Mouse (Mus musculus): Measurements from ENCODE around the gene Rrp12. TPM values are rescaled to one million over a fixed set of nuclear protein-coding genes. Genes with fewer than 3 reads are reported as not detected.

The Rrp12 gene
- polyA plus RNA-seq, 1 experiment from 2014 or later, result 16.6 TPM

DNA sequence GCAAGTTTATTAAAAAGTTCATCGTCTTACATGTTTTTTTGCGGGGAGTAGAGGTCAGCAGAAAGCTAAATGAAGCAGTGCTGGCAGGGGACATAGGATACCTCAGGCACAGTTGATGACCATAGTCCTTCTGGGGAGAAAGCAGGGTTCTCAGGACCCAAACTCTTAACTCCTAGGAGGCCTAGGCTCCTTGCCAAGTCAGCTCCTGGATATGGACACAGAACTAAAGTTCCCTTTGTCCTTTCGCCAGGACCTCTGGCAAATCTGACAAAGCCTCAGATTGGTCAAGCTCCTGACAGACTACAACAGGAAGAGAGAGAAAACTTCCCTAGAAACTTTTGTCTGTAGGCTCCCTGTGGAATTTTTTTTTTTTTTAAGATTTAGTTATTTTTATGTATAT lies 12.8 kb upstream of the Rrp12 start:
- Histone ChIP-seq H3K36me3 (ENCODE audit: control insufficient read depth, insufficient read depth, low read length) (no peaks in the 10 kb centered on the region), H3K9ac (ENCODE audit: low read depth, low read length) (no peak overlapping the region), H3K27me3 (replicated peaks; ENCODE audit: control insufficient read depth, insufficient read depth, low read length) (no peaks in the 10 kb centered on the region), H3K27ac (ENCODE audit: low read depth, low read length) (no peak overlapping the region), H3K9me3 (ENCODE audit: control insufficient read depth, low read length) (no peaks in the 10 kb centered on the region), H3K4me1 (ENCODE audit: control insufficient read depth, insufficient read depth, low read depth, low read length) (peaks cover 11% of the 10 kb centered on the region), H3K4me3 (ENCODE audit: low read length) (no peak overlapping the region), H3K4me2 (ENCODE audit: low read length) (no peak overlapping the region)
- WGBS, result 83% methylated on average over 3 of the region's 3 CpGs
- no peak for ATAC-seq

- no peaks in the 10 kb centered on the region for H3K27me3 ChIP-seq (replicated peaks; ENCODE audit: control insufficient read depth, insufficient read depth, low read length)
- H3K27ac ChIP-seq (ENCODE audit: low read depth, low read length), result no peak overlapping the region
- WGBS, result 48% methylated on average over 8 of the region's 8 CpGs
- no peak for ATAC-seq
- H3K4me3 ChIP-seq (ENCODE audit: low read length), result no peak overlapping the region
- H3K9me3 ChIP-seq (ENCODE audit: control insufficient read depth, low read length), result no peaks in the 10 kb centered on the region
- H3K36me3 ChIP-seq (ENCODE audit: control insufficient read depth, insufficient read depth, low read length), result no peaks in the 10 kb centered on the region
- no peak overlapping the region for H3K9ac ChIP-seq (ENCODE audit: low read depth, low read length)
- H3K4me1 ChIP-seq (ENCODE audit: control insufficient read depth, insufficient read depth, low read depth, low read length), result no peaks in the 10 kb centered on the region
- H3K4me2 ChIP-seq (ENCODE audit: low read length), result no peak overlapping the region
These were observed 11.2 kb upstream of the Rrp12 start for GRCm38 (mm10) chr19:41907079-41907760.

- Histone ChIP-seq H3K9ac (ENCODE audit: low read depth, low read length) (no peak overlapping the region), H3K4me3 (ENCODE audit: low read length) (no peak overlapping the region), H3K27ac (ENCODE audit: low read depth, low read length) (no peak overlapping the region), H3K27me3 (replicated peaks; ENCODE audit: control insufficient read depth, insufficient read depth, low read length) (no peaks in the 10 kb centered on the region), H3K4me2 (ENCODE audit: low read length) (no peak overlapping the region), H3K36me3 (ENCODE audit: control insufficient read depth, insufficient read depth, low read length) (no peaks in the 10 kb centered on the region), H3K9me3 (ENCODE audit: control insufficient read depth, low read length) (no peaks in the 10 kb centered on the region), H3K4me1 (ENCODE audit: control insufficient read depth, insufficient read depth, low read depth, low read length) (no peaks in the 10 kb centered on the region)
- ATAC-seq, result no peak
- 74% methylated on average over 6 of the region's 6 CpGs for WGBS
These were observed 10.5 kb upstream of the Rrp12 start for GRCm38 (mm10) chr19:41906311-41907078.

GRCm38 (mm10) chr19:41905246-41905645 lies 9.3 kb upstream of the Rrp12 start:
- no peaks in the 10 kb centered on the region for H3K9me3 ChIP-seq (ENCODE audit: control insufficient read depth, low read length)
- no peaks in the 10 kb centered on the region for H3K36me3 ChIP-seq (ENCODE audit: control insufficient read depth, insufficient read depth, low read length)
- no peaks in the 10 kb centered on the region for H3K27me3 ChIP-seq (replicated peaks; ENCODE audit: control insufficient read depth, insufficient read depth, low read length)
- ATAC-seq, result no peak
- no peak overlapping the region for H3K4me3 ChIP-seq (ENCODE audit: low read length)
- no peak overlapping the region for H3K9ac ChIP-seq (ENCODE audit: low read depth, low read length)
- H3K4me2 ChIP-seq (ENCODE audit: low read length), result no peak overlapping the region
- 92% methylated on average over 2 of the region's 2 CpGs for WGBS
- no peak overlapping the region for H3K27ac ChIP-seq (ENCODE audit: low read depth, low read length)
- H3K4me1 ChIP-seq (ENCODE audit: control insufficient read depth, insufficient read depth, low read depth, low read length), result no peaks in the 10 kb centered on the region

- Histone ChIP-seq H3K36me3 (ENCODE audit: control insufficient read depth, insufficient read depth, low read length) (no peaks in the 10 kb centered on the region), H3K27ac (ENCODE audit: low read depth, low read length) (no peak overlapping the region), H3K4me1 (ENCODE audit: control insufficient read depth, insufficient read depth, low read depth, low read length) (no peaks in the 10 kb centered on the region), H3K4me2 (ENCODE audit: low read length) (no peak overlapping the region), H3K4me3 (ENCODE audit: low read length) (no peak overlapping the region), H3K9me3 (ENCODE audit: control insufficient read depth, low read length) (no peaks in the 10 kb centered on the region), H3K9ac (ENCODE audit: low read depth, low read length) (no peak overlapping the region), H3K27me3 (replicated peaks; ENCODE audit: control insufficient read depth, insufficient read depth, low read length) (no peaks in the 10 kb centered on the region)
- no peak for ATAC-seq
- WGBS, result 87% methylated on average over 10 of the region's 10 CpGs
These were observed 7.0 kb upstream of the Rrp12 start for GRCm38 (mm10) chr19:41902848-41903593.

- H3K4me1 ChIP-seq (ENCODE audit: control insufficient read depth, insufficient read depth, low read depth, low read length), result no peaks in the 10 kb centered on the region
- WGBS, result 54% methylated on average over 2 of the region's 2 CpGs
- H3K27ac ChIP-seq (ENCODE audit: low read depth, low read length), result no peak overlapping the region
- H3K4me3 ChIP-seq (ENCODE audit: low read length), result no peak overlapping the region
- no peak overlapping the region for H3K9ac ChIP-seq (ENCODE audit: low read depth, low read length)
- H3K4me2 ChIP-seq (ENCODE audit: low read length), result no peak overlapping the region
- H3K36me3 ChIP-seq (ENCODE audit: control insufficient read depth, insufficient read depth, low read length), result no peaks in the 10 kb centered on the region
- ATAC-seq, result no peak
- H3K9me3 ChIP-seq (ENCODE audit: control insufficient read depth, low read length), result no peaks in the 10 kb centered on the region
- H3K27me3 ChIP-seq (replicated peaks; ENCODE audit: control insufficient read depth, insufficient read depth, low read length), result no peaks in the 10 kb centered on the region
These were observed 5.7 kb upstream of the Rrp12 start for GRCm38 (mm10) chr19:41901696-41902095.

DNA sequence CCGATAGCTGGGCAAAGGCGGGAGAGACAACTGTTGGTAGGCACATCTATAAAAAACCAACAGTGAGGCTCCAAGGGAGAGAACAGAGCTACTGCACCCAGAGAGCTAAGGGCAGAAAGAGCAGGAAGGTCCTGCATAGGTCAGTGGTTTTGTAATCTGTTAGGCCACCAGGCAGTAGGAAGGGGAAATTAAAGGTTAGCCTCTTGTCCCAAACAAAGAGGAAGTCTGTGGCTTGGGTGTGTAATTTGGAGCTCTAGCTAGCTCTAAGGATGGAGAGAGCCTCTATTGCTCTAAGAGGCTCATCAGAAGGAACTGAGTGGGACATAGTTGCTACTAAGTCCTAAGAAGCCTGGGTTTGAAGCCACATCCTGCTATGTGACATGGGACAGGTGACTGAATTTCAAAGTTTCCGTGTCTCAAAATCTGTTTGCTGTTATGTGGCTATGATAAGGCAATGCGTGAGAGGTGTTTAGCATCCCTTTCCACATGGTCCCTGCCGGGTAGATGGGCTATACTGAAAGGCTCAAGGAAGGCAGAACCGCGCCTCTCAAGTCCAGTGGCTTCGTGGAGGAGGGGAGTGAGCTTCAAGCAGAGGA lies 4.6 kb upstream of the Rrp12 start:
- H3K4me3 ChIP-seq (ENCODE audit: low read length), result no peak overlapping the region
- no peak overlapping the region for H3K9ac ChIP-seq (ENCODE audit: low read depth, low read length)
- peaks cover 4% of the 10 kb centered on the region; the same call in 1 of the 2 replicates for H3K4me1 ChIP-seq (ENCODE audit: control insufficient read depth, insufficient read depth, low read depth, low read length)
- H3K4me2 ChIP-seq (ENCODE audit: low read length), result no peak overlapping the region
- no peaks in the 10 kb centered on the region for H3K36me3 ChIP-seq (ENCODE audit: control insufficient read depth, insufficient read depth, low read length)
- H3K27me3 ChIP-seq (replicated peaks; ENCODE audit: control insufficient read depth, insufficient read depth, low read length), result no peaks in the 10 kb centered on the region
- no peak overlapping the region for H3K27ac ChIP-seq (ENCODE audit: low read depth, low read length)
- ATAC-seq, result no peak
- whole genome bisulfite sequencing, result 91% methylated on average over 8 of the region's 8 CpGs
- no peaks in the 10 kb centered on the region for H3K9me3 ChIP-seq (ENCODE audit: control insufficient read depth, low read length)

DNA sequence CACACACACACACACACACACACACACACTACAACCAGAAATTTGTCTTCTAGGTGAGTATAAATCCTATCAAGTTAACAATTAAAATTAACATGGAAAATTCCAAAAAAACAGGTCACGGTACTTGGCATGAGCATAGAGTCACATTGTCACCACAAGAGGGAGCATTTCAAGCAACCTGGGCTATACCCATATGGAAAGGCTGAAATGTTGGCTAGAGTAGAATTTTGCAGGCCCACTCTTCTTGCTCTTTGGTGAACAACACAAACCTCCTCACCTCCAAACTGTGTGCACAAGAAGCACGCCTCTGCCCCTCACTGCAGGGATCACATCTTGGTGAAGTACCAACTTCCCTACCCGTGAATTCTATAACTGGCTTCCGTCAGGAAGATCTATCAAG lies 2.9 kb upstream of the Rrp12 start:
- Histone ChIP-seq H3K27me3 (replicated peaks; ENCODE audit: control insufficient read depth, insufficient read depth, low read length) (no peaks in the 10 kb centered on the region), H3K9me3 (ENCODE audit: control insufficient read depth, low read length) (no peaks in the 10 kb centered on the region), H3K4me3 (ENCODE audit: low read length) (no peak overlapping the region), H3K36me3 (ENCODE audit: control insufficient read depth, insufficient read depth, low read length) (no peaks in the 10 kb centered on the region), H3K9ac (ENCODE audit: low read depth, low read length) (no peak overlapping the region), H3K4me2 (ENCODE audit: low read length) (no peak overlapping the region), H3K27ac (ENCODE audit: low read depth, low read length) (no peak overlapping the region), H3K4me1 (ENCODE audit: control insufficient read depth, insufficient read depth, low read depth, low read length) (peaks cover 15% of the 10 kb centered on the region)
- WGBS, result 48% methylated on average over 4 of the region's 4 CpGs
- no peak for ATAC-seq

DNA sequence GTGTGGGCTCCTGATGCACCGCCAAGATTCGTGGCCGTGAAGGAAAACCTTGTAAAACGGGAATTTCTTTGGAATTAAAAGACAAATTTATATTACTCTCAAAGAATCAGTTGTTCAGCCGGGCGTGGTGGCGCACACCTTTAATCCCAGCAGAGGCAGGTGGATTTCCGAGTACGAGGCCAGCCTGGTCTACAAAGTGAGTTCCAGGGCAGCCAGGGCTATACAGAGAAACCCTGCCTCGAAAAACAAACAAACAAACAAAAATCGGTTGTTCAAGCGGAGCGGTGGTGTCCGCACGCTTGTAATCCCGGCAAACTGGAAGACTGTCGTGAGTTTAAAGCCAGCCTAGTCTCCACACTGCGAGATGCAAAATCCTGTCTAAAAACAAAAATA lies 342 bp upstream of the Rrp12 start:
- peak overlapping the region; percentile 89 for H3K4me2 ChIP-seq (ENCODE audit: low read length)
- no peaks in the 10 kb centered on the region for H3K36me3 ChIP-seq (ENCODE audit: control insufficient read depth, insufficient read depth, low read length)
- no peaks in the 10 kb centered on the region for H3K9me3 ChIP-seq (ENCODE audit: control insufficient read depth, low read length)
- no peaks in the 10 kb centered on the region for H3K27me3 ChIP-seq (replicated peaks; ENCODE audit: control insufficient read depth, insufficient read depth, low read length)
- peak overlapping the region; percentile 50 for H3K9ac ChIP-seq (ENCODE audit: low read depth, low read length)
- peak; percentile 63 for ATAC-seq
- peak overlapping the region; percentile 86 for H3K4me3 ChIP-seq (ENCODE audit: low read length)
- H3K4me1 ChIP-seq (ENCODE audit: control insufficient read depth, insufficient read depth, low read depth, low read length), result peaks cover 15% of the 10 kb centered on the region
- no peak overlapping the region; the same call in 1 of the 2 replicates for H3K27ac ChIP-seq (ENCODE audit: low read depth, low read length)
- 18% methylated on average over 18 of the region's 18 CpGs for WGBS
